Mouse (Mus musculus): ENCODE measurements around the gene Gga2. TPM values are rescaled to one million over a fixed set of nuclear protein-coding genes. Genes with fewer than 3 reads are reported as not detected.

The Gga2 gene
- polyA plus RNA-seq, 1 experiment from 2014 or later, result 22.3 TPM

DNA sequence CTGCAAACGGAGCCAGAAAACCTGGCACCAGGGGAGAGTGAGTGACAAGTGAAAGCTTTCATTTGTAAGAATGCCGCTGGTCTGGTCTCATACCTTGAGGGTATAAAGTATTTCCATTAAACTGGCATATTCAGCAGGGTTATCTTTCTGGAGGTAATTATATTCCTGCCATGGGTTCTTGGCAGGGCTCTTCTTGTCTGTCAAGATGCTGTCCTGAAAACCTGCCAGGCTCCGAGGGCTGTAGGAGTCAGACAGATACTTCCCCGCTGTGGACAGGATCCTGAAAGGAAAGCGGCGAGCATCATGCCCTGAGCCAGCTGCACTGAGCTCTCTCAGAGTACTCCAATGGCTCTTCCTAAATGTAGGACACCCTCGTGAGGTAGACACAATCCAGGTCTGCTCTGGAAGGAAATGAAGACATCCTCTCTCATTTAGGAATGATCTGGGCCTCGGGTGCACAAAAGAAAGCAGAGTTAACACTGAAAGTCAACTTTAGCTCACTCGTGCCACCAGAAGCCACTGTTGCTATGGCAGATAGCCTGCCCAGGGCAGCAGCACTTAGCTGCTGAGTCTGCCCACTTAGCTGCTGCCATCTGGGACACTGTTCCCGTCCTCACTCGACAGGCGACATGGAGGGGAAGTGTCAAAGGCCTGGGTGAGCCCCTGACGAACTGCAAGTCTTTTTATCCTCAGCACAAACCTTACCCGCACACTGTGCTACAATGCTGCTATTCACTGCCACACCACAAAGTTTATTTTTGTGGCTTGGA lies 84.0 kb downstream of the Gga2 start:
- no peak for ATAC-seq
- DNase-seq (ENCODE audit: low spot score), result no peak
- WGBS, result 55% methylated on average over 14 of the region's 14 CpGs

More for the DNA sequence above, 84.0 kb downstream of the Gga2 start:
- no peaks in the 10 kb centered on the region for H3K9me3 ChIP-seq (ENCODE audit: low read length)
- TF ChIP-seq EP300 (IDR thresholded peaks at IDR 0.05), result no peak
- no peak for TF ChIP-seq CTCF (IDR thresholded peaks at IDR 0.05)
- H3K36me3 ChIP-seq (ENCODE audit: insufficient read depth, low read length), result no peaks in the 10 kb centered on the region
- H3K4me1 ChIP-seq (ENCODE audit: insufficient read depth, low read depth, low read length), result no peaks in the 10 kb centered on the region
- no peak overlapping the region for H3K4me3 ChIP-seq (ENCODE audit: low read depth, low read length)
- no peak overlapping the region for H3K9ac ChIP-seq (replicated peaks; ENCODE audit: low read depth)
- no peak overlapping the region for H3K4me2 ChIP-seq (replicated peaks; ENCODE audit: low read depth, low read length)
- H3K27ac ChIP-seq (ENCODE audit: low read length), result no peak overlapping the region; the same call in 1 of the 2 replicates
- no peaks in the 10 kb centered on the region for H3K27me3 ChIP-seq (replicated peaks; ENCODE audit: insufficient read depth, low read length)

Other genes with a start within 250 kb of the Gga2 start
- 76.3 and 79.1 TPM in 2 replicates for gene Scnn1b, start 156.2 kb downstream of the Gga2 start, polyA plus RNA-seq (2015; fragmentation: Nextera tagmentation; extraction: Ambion mirVana)
- gene Cog7, start 39.5 kb downstream of the Gga2 start, polyA plus RNA-seq (2015; fragmentation: Nextera tagmentation; extraction: Ambion mirVana), result 13.4 and 18.3 TPM in 2 replicates
- gene Ubfd1, start 46.0 kb upstream of the Gga2 start, polyA plus RNA-seq (2015; fragmentation: Nextera tagmentation; extraction: Ambion mirVana), result 19.0 and 23.4 TPM in 2 replicates
- 5.2 and 6.0 TPM in 2 replicates for gene Ears2, start 46.0 kb upstream of the Gga2 start, polyA plus RNA-seq (2015; fragmentation: Nextera tagmentation; extraction: Ambion mirVana)
- 344 and 362 TPM in 2 replicates for gene Ndufab1, start 80.7 kb upstream of the Gga2 start, polyA plus RNA-seq (2015; fragmentation: Nextera tagmentation; extraction: Ambion mirVana)
- 2.6 and 2.9 TPM in 2 replicates for gene Palb2, start 111.8 kb upstream of the Gga2 start, polyA plus RNA-seq (2015; fragmentation: Nextera tagmentation; extraction: Ambion mirVana)
- 72.9 and 79.2 TPM in 2 replicates for gene Dctn5, start 111.8 kb upstream of the Gga2 start, polyA plus RNA-seq (2015; fragmentation: Nextera tagmentation; extraction: Ambion mirVana)
- gene Plk1, start 138.2 kb upstream of the Gga2 start, polyA plus RNA-seq (2015; fragmentation: Nextera tagmentation; extraction: Ambion mirVana), result 4.6 and 6.5 TPM in 2 replicates
- 0.21 TPM in 2 replicates for gene Ern2, start 165.0 kb upstream of the Gga2 start, polyA plus RNA-seq (2015; fragmentation: Nextera tagmentation; extraction: Ambion mirVana)
- gene Chp2, start 198.3 kb upstream of the Gga2 start, polyA plus RNA-seq (2015; fragmentation: Nextera tagmentation; extraction: Ambion mirVana), result 2.0 TPM in 2 replicates